Comparison of ENCODE assay signal across 11 mouse cellular contexts in the genomic region with DNA sequence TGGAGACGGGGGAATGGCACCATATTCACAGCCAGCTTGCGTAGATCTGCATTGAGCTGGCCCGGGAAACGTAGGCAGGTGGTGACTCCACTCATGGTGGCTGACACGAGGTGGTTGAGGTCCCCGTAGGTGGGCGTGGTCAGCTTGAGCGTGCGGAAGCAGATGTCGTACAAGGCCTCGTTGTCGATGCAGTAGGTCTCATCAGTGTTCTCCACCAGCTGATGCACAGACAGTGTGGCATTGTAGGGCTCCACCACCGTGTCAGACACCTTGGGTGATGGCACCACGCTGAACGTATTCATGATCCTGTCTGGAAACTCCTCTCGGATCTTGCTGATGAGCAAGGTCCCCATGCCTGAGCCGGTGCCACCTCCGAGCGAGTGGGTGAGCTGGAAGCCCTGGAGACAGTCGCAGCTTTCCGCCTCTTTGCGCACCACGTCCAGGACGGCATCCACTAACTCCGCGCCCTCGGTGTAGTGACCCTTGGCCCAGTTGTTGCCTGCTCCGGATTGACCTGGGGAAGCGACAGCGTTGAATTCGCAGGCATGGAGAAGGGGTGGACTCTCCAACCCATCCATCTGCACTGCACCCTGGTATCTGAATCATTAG.
DNase-seq lines count a peak whose midpoint lies in the region.
"Had no signal": no experiment of that assay in that cellular context is flagged by ENCODE, and none has a peak within 500 bp of the region (broad histone marks: within the 10 kb centered on the region; RNA-seq: fewer than 3 reads in every experiment).

No protein-coding gene starts in this region.

- peak; percentile 62 for DNase-seq in cerebellum, adult 11-12 months
- no peak for DNase-seq in cerebellum, adult 8-10 months
- peak; percentile 58 for DNase-seq in cerebellum, adult 9-10 months
- DNase-seq in cerebellum, adult 11 months = no peak
- DNase-seq in cerebellum, postnatal 25 days = peak; percentile 41 to 49
- DNase-seq in cerebellum, postnatal 10 days = no peak
- DNase-seq: adrenal gland, adult 8-10 months; adrenal gland, postnatal 14 days; adrenal gland, postnatal 36 days; B cell, adult 2 months; forebrain, postnatal 0 days had no signal

Comparison
In these comparisons a context has a peak if more than half of its experiments do, and no peak if none do; other contexts are left out.
1. DNase-seq: peak in cerebellum, adult 11-12 months (single experiment), cerebellum, adult 9-10 months (single experiment) and cerebellum, postnatal 25 days (2 of 2); none in cerebellum, adult 8-10 months (single experiment), cerebellum, adult 11 months (single experiment) and cerebellum, postnatal 10 days (0 of 2).